Mouse (Mus musculus): ENCODE data around the gene D17Wsu92e.
"Not testable (repeated sequence)": the region's sequence is repeated elsewhere in the genome, so short reads cannot be mapped to it uniquely, and the experiment has no call there.

Gene D17Wsu92e

GRCm38 (mm10) chr17:27820568-27821406 is at the start of gene D17Wsu92e:
Gene D17Wsu92e (minus strand): TSS chr17:27820648.
- peak; percentile 99 for DNase-seq (ENCODE audit: low spot score)

- DNase-seq (ENCODE audit: low spot score): no peak
These were observed 46.3 kb upstream of the D17Wsu92e start for GRCm38 (mm10) chr17:27866737-27867136.

GRCm38 (mm10) chr17:27865461-27865860 is 45.0 kb upstream of the D17Wsu92e start:
- DNase-seq (ENCODE audit: low spot score): no peak

- no peak for DNase-seq (ENCODE audit: low spot score)
These were observed 38.7 kb upstream of the D17Wsu92e start for GRCm38 (mm10) chr17:27859131-27859530.

- peak; percentile 3 for DNase-seq (ENCODE audit: low spot score)
These were observed 37.4 kb upstream of the D17Wsu92e start for GRCm38 (mm10) chr17:27857649-27858475.

- peak; percentile 75 for DNase-seq (ENCODE audit: low spot score)
These were observed 36.6 kb upstream of the D17Wsu92e start for GRCm38 (mm10) chr17:27856798-27857648.

- DNase-seq (ENCODE audit: low spot score): peak; percentile 90
These were observed 35.9 kb upstream of the D17Wsu92e start, which contains the start of gene Uhrf1bp1 for GRCm38 (mm10) chr17:27856265-27856797. Gene Uhrf1bp1 (plus strand): TSS chr17:27856441.

- DNase-seq (ENCODE audit: low spot score): no peak
These were observed 30.6 kb upstream of the D17Wsu92e start for GRCm38 (mm10) chr17:27851076-27851475.

GRCm38 (mm10) chr17:27848351-27848750 is 27.9 kb upstream of the D17Wsu92e start:
- no peak for DNase-seq (ENCODE audit: low spot score)

GRCm38 (mm10) chr17:27839469-27840252 is 19.2 kb upstream of the D17Wsu92e start:
- peak; percentile 98 for DNase-seq (ENCODE audit: low spot score)

- DNase-seq (ENCODE audit: low spot score): not testable (repeated sequence)
These were observed 17.4 kb upstream of the D17Wsu92e start, which contains the start of gene Snrpc for GRCm38 (mm10) chr17:27837850-27838249. Gene Snrpc (plus strand): TSS chr17:27838150.

GRCm38 (mm10) chr17:27830411-27830810 is 10.0 kb upstream of the D17Wsu92e start:
- DNase-seq (ENCODE audit: low spot score): no peak

- DNase-seq (ENCODE audit: low spot score): peak; percentile 53
These were observed 7.1 kb upstream of the D17Wsu92e start for GRCm38 (mm10) chr17:27827511-27827910.

GRCm38 (mm10) chr17:27826908-27827383 is 6.5 kb upstream of the D17Wsu92e start:
- peak; percentile 78 for DNase-seq (ENCODE audit: low spot score)

- peak; percentile 87 for DNase-seq (ENCODE audit: low spot score)
These were observed 5.8 kb upstream of the D17Wsu92e start for GRCm38 (mm10) chr17:27825984-27826905.

GRCm38 (mm10) chr17:27825539-27825938 is 5.1 kb upstream of the D17Wsu92e start:
- no peak for DNase-seq (ENCODE audit: low spot score)

- DNase-seq (ENCODE audit: low spot score): no peak
These were observed 4.5 kb upstream of the D17Wsu92e start for GRCm38 (mm10) chr17:27824941-27825340.

- DNase-seq (ENCODE audit: low spot score): no peak
These were observed 2.9 kb upstream of the D17Wsu92e start for GRCm38 (mm10) chr17:27823142-27823905.
